Mouse (Mus musculus) forebrain, embryonic 16.5 days (tissue): ENCODE measurements around the gene Pcdh8. TPM values are rescaled to one million over a fixed set of nuclear protein-coding genes. Genes with fewer than 3 reads are reported as not detected.

Experiments
- ATAC-seq: fragments of 200-750 bp; cut with Nextera tagmentation; 2 replicates; pipeline ENCODE4 v1.8.0; 2017; ENCODE audit warnings: mild to moderate bottlenecking, moderate library complexity
- H3K27ac ChIP-seq: fragments of 300-500 bp; sonication (generic); 2 replicates; pipeline ENCODE4 v1.5.1; 2014; ENCODE audit warnings: low read length, control low read depth
- H3K27me3 ChIP-seq: fragments of 300-500 bp; sonication (generic); replicated peaks from 2 replicates; pipeline ENCODE4 v1.6.1; 2014; ENCODE audit warnings: low read length; ENCODE audit not compliant: control insufficient read depth, insufficient read depth
- H3K36me3 ChIP-seq: fragments of 300-500 bp; sonication (generic); 2 replicates; pipeline ENCODE4 v1.6.1; 2014; ENCODE audit not compliant: control insufficient read depth, insufficient read depth
- H3K4me1 ChIP-seq: fragments of 300-500 bp; sonication (generic); replicated peaks from 2 replicates; pipeline ENCODE4 v1.6.1; 2014; ENCODE audit warnings: low read length; ENCODE audit not compliant: control insufficient read depth, insufficient read depth
- H3K4me2 ChIP-seq: fragments of 300-500 bp; sonication (generic); 2 replicates; pipeline ENCODE4 v1.6.1; 2014; ENCODE audit warnings: mild to moderate bottlenecking, low read length, control low read depth
- H3K4me3 ChIP-seq: fragments of 300-500 bp; sonication (generic); replicated peaks from 2 replicates; pipeline ENCODE4 v1.5.1; 2014; ENCODE audit warnings: mild to moderate bottlenecking, low read length, control low read depth
- H3K9ac ChIP-seq: fragments of 300-500 bp; sonication (generic); replicated peaks from 2 replicates; pipeline ENCODE4 v1.6.1; 2014; ENCODE audit warnings: low read depth, low read length, control low read depth
- H3K9me3 ChIP-seq: fragments of 300-500 bp; sonication (generic); 2 replicates; pipeline ENCODE4 v1.6.1; 2016; ENCODE audit warnings: low read length; ENCODE audit not compliant: control insufficient read depth
- WGBS: fragments of 180-500 bp; shearing (Covaris S2); extraction: QIAGEN DNeasy Blood & Tissue Kit; methylation state at CpG from one replicate; pipeline ENCODE4 v1.1.7; 2014; 5-methylcytosine and 5-hydroxymethylcytosine counted together
- polyA plus RNA-seq: library from polyadenylated mRNA; unstranded; fragments of >200 nt; fragmentation: Nextera tagmentation; extraction: Ambion mirVana; gene quantifications from 2 replicates; pipeline ENCODE4 v1.2.1, GENCODE M21; 2015

Pcdh8 gene
- polyA plus RNA-seq, 1 experiment from 2014 or later, result 50.5 TPM

DNA sequence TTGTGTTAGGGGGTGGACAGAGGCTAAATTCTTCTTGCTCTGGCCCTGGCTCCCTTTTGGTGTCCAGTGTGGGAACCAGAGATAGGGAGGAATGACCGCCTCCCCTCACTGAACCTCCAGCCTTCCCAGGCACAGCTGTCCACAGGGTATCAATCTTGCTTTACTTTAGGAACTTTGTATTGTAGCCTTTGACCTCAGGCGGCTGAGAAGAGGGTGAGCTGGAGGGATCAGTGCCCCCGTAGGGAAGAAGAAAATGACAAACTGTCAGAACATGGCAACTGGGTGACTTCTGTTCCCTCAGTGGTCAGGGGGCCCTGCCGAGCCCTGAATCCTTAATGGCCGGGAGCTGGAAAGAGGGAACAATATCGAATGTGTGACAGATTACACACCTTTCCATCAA, 9.2 kb upstream of the Pcdh8 start:
- H3K27me3 ChIP-seq, result no peaks in the 10 kb centered on the region; the same call in 1 of the 2 replicates

DNA sequence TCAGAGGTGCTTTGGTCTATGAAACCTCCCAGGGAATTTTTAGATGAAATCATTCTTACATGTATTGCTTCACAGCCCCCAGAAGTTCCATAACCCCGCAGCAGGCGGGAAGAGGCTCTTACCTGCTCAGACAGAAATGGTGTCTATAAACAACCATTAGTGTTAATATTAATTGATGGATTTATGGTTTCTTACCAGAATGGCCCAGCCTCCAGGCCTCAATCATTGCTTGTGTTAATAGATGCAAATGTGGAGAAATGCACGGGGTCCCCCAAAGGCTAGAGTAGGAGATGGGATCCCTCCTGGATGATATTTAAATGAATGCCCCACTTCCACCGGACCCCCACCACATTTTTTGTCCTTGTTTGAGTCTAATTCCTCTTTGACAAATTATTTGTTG, 8.7 kb upstream of the Pcdh8 start:
- no peak for ATAC-seq
- WGBS, result 74% methylated on average over 4 of the region's 4 CpGs
- H3K27me3 ChIP-seq, result no peaks in the 10 kb centered on the region; the same call in 1 of the 2 replicates

More for the DNA sequence above, 9.2 kb upstream of the Pcdh8 start:
- no peak overlapping the region for H3K27ac ChIP-seq
- peaks cover 4% of the 10 kb centered on the region; the same call in 1 of the 2 replicates for H3K9me3 ChIP-seq
- WGBS, result 67% methylated on average over 6 of the region's 6 CpGs
- no peaks in the 10 kb centered on the region for H3K36me3 ChIP-seq
- no peak overlapping the region for H3K4me3 ChIP-seq
- no peak overlapping the region for H3K9ac ChIP-seq
- H3K4me1 ChIP-seq, result no peaks in the 10 kb centered on the region
- no peak overlapping the region for H3K4me2 ChIP-seq
- no peak for ATAC-seq

DNA sequence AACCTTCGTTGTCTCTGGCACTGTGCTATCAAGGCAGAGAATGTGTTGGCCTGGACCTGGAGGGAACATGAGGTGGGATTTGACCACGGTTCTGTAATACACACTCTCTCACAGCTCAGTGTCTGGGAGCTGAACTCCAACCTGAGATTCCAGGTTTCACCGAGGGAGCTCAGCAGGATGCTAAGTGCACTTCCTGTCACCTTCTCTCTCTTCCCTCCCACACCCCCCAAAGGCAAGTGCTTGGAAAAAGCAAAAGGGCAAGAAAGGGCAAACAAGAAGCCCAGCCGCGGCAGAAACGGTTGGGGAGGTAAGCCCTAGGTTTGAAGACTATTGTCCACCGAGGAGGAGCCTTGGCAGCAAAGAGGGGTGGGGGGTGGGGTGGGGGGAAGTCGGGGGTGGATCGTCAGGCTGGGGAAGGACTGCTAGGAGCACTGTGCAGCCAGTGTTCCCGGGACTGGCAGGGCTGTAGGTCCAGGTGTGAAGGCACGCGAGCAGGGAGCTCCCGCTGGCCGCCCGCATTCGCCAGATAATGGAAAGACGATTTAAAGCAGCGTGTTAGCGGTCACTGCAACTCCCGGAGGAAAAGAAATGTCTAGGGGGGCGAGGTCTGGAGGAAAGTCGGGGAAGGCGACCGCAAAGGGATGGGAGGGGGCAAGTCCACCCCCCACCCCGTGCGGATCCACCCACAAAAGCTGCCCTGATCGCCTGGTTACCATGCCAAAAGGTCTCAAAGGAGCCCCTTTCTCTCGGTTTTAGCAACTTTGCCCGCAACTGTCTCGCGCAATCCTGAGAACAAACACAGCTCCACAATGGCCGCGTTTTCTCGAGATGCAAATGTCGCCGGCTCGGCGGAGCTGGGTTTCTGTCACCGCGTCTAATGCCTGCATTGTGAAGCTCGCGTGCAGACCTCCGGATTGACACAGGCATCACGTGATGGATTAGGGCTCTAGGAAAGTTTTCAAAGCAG, 2.6 kb upstream of the Pcdh8 start:
- under 1% methylated on average over 44 of the region's 44 CpGs for WGBS
- H3K27ac ChIP-seq, result peak overlapping the region; percentile 73
- peak overlapping the region; percentile 82 for H3K9ac ChIP-seq
- H3K36me3 ChIP-seq, result no peaks in the 10 kb centered on the region
- peak; percentile 26 for ATAC-seq
- H3K4me3 ChIP-seq, result peak overlapping the region; percentile 52
- H3K9me3 ChIP-seq, result peaks cover 4% of the 10 kb centered on the region; the same call in 1 of the 2 replicates
- peaks cover 44% of the 10 kb centered on the region for H3K4me1 ChIP-seq
- peak overlapping the region; percentile 93 for H3K4me2 ChIP-seq
- no peaks in the 10 kb centered on the region for H3K27me3 ChIP-seq

More for the DNA sequence above, 8.7 kb upstream of the Pcdh8 start:
- Histone ChIP-seq H3K36me3 (no peaks in the 10 kb centered on the region), H3K4me2 (no peak overlapping the region), H3K4me1 (peaks cover 1% of the 10 kb centered on the region; the same call in 1 of the 2 replicates), H3K9ac (no peak overlapping the region), H3K27ac (no peak overlapping the region), H3K9me3 (peaks cover 4% of the 10 kb centered on the region; the same call in 1 of the 2 replicates), H3K4me3 (no peak overlapping the region)

GRCm38 (mm10) chr14:79771802-79772511, 845 bp upstream of the Pcdh8 start:
- H3K4me3 ChIP-seq, result peak overlapping the region; percentile 76
- 0 out of 2 replicates have a peak, but pooled peaks cover 3% of the 10 kb centered on the region for H3K27me3 ChIP-seq
- H3K36me3 ChIP-seq, result no peaks in the 10 kb centered on the region
- H3K4me1 ChIP-seq, result peaks cover 57% of the 10 kb centered on the region
- peak; percentile 13 for ATAC-seq
- H3K9ac ChIP-seq, result peak overlapping the region; percentile 58
- H3K4me2 ChIP-seq, result peak overlapping the region; percentile 70
- peaks cover 4% of the 10 kb centered on the region; the same call in 1 of the 2 replicates for H3K9me3 ChIP-seq
- H3K27ac ChIP-seq, result peak overlapping the region; percentile 95
- WGBS, result under 1% methylated on average over 20 of the region's 20 CpGs

DNA sequence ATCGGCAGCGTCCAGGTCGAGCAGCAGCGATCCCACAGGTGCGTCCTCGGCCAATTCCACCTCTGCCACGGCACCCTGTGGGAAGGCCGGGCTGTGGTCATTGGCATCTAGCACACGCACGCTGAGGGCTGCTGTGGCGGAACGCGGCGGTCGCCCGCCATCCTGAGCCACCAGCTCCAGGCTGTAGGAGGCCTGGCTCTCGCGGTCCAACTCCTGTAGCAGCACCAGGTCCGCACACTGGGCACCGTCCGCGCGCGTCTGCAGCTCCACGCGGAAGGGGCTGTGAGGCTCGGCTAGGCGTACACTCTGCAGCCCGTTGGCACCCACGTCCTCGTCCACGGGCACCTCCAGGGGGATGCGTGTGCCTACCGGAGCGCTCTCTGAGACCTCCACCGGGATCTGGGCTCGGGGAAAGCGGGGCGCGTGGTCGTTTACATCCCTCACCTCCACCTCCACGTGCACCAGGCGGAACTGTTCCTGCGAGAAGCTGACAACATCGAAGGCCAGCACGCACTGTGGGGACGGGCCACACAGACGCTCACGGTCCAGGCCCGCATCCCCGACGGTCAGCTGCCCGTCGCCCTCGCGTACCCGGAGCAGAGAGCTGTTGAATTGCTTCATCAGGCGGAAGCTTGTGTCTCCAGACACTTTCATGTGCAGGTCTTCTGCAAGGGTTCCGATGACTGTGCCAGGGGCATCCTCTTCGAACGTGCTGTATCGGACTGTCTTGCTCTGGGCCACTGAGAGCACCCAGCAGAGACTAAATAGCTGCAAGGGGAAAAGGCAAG, 612 bp downstream of the Pcdh8 start:
- peaks cover 2% of the 10 kb centered on the region; the same call in 1 of the 2 replicates for H3K9me3 ChIP-seq
- peak overlapping the region; percentile 83 for H3K9ac ChIP-seq
- no peaks in the 10 kb centered on the region; the same call in 1 of the 2 replicates for H3K36me3 ChIP-seq
- H3K27ac ChIP-seq, result peak overlapping the region; percentile 95
- H3K27me3 ChIP-seq, result 0 out of 2 replicates have a peak, but pooled peaks cover 3% of the 10 kb centered on the region
- H3K4me3 ChIP-seq, result peak overlapping the region; percentile 76
- ATAC-seq, result peak; percentile 36
- peaks cover 63% of the 10 kb centered on the region for H3K4me1 ChIP-seq
- WGBS, result 2% methylated on average over 62 of the region's 62 CpGs
- H3K4me2 ChIP-seq, result peak overlapping the region; percentile 70

DNA sequence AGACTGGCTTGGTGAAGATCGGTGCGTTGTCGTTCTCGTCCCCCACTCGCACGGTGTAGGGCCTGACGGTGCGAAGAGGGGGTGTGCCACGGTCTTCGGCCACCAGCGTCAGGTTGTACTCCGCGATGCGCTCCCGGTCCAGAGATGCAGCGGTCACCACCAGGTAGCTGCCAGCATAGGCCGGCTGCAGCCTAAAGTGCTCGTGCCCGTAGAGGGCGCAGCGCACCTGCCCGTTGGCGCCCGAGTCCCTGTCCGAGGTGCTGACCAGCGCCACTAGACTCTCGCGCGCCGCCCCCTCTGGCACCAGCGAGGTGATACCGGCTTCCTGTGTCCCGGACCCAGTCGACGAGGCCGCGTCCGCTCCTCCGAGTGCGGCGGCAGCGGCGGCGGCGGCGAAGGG, 1.5 kb downstream of the Pcdh8 start:
- Histone ChIP-seq H3K9me3 (no peaks in the 10 kb centered on the region), H3K27me3 (0 out of 2 replicates have a peak, but pooled peaks cover 3% of the 10 kb centered on the region), H3K4me1 (peaks cover 60% of the 10 kb centered on the region), H3K27ac (peak overlapping the region; percentile 95), H3K4me2 (peak overlapping the region; percentile 70), H3K36me3 (no peaks in the 10 kb centered on the region; the same call in 1 of the 2 replicates), H3K4me3 (peak overlapping the region; percentile 76), H3K9ac (peak overlapping the region; percentile 83)
- no peak for ATAC-seq
- under 1% methylated on average over 46 of the region's 46 CpGs for WGBS

DNA sequence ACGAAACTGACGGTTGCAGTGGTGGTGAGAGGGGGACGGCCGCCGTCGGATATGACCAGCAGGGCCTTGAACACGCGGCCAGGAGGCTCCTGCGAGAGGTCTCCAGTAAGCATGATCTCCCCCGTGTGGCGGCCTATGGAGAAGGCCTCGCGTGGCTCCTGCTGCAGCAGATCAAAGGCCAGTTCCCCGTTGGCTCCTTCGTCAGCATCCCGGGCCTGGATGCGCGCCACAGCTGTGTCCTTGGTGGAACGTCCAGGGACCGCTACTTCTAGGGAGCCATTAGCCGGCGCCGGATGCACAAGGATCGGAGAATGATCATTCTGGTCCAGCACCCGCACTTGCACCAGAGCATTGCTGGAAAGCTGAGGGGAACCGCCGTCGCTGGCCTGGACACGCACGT, 2.1 kb downstream of the Pcdh8 start:
- Histone ChIP-seq H3K4me2 (peak overlapping the region; percentile 70), H3K27me3 (0 out of 2 replicates have a peak, but pooled peaks cover 3% of the 10 kb centered on the region), H3K27ac (no peak overlapping the region; the same call in 1 of the 2 replicates), H3K36me3 (no peaks in the 10 kb centered on the region; the same call in 1 of the 2 replicates), H3K4me1 (peaks cover 58% of the 10 kb centered on the region), H3K9ac (peak overlapping the region; percentile 83), H3K4me3 (peak overlapping the region; percentile 76), H3K9me3 (no peaks in the 10 kb centered on the region)
- no peak for ATAC-seq
- WGBS, result 5% methylated on average over 30 of the region's 30 CpGs

DNA sequence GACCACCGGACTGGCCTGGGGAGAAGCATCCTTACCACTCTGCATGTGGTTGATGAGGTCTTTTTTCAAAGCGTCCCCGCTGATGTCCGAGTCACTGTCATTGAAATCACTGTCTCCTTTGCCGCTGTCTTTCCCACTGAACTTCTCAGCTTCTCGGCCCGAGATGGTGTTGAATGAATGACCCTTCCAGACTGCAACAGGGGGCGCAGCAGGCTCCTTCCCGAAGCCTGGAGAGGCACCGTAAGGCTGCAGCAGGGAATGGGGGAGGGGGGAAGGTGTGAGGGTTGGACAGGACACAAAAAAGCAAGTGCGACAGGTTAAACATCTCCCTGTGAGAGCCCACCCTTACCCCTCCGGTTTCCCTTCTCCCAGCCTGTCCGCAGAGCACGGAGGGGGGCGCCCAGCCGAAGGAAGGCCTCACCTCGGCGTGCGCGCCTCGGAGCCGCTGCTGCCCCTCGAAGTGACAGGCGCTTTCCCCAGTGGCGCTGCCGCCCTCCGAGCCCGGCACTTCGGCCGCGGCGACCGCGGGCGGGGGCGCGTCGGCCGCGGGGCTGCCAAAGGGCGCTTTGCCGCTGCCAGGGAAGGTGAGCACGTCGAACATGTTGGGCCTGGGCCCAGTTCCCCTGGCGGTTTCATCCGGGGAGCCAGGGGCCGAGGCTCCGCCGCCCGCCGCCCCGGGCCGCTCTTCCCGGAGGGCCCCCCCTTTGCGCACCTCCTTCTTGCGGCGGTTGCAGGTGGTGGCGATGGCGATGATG, 2.9 kb downstream of the Pcdh8 start:
- H3K4me1 ChIP-seq, result peaks cover 53% of the 10 kb centered on the region

More for the DNA sequence above, 2.9 kb downstream of the Pcdh8 start:
- Histone ChIP-seq H3K4me3 (peak overlapping the region; percentile 76), H3K9me3 (no peaks in the 10 kb centered on the region), H3K4me2 (peak overlapping the region; percentile 70), H3K36me3 (no peaks in the 10 kb centered on the region; the same call in 1 of the 2 replicates), H3K27ac (no peak overlapping the region; the same call in 1 of the 2 replicates), H3K27me3 (0 out of 2 replicates have a peak, but pooled peaks cover 3% of the 10 kb centered on the region), H3K9ac (peak overlapping the region; percentile 83)
- WGBS, result 2% methylated on average over 54 of the region's 59 CpGs
- ATAC-seq, result no peak
